Comparison of ENCODE assay signal across 8 mouse cellular contexts in genomic region chr9:31683302-31684081, GRCm38 (mm10).
DNase-seq lines count a peak whose midpoint lies in the region; ATAC-seq and TF ChIP-seq lines count a peak whose summit lies in the region.

No protein-coding gene starts in this region.

- ATAC-seq in forebrain, embryonic 15.5 days (replicated peaks): 0 out of 2 replicates have a peak, but pooled peaks have one; percentile 26
- no peak for ATAC-seq in forebrain, embryonic 12.5 days (ENCODE audit: low FRiP score)
- 0 out of 2 replicates have a peak, but pooled peaks have one; percentile 4 for ATAC-seq in intestine, postnatal 0 days

- no peaks in the 10 kb centered on the region for H3K9me3 ChIP-seq in forebrain, embryonic 15.5 days
- H3K9me3 ChIP-seq in forebrain, embryonic 12.5 days: no peaks in the 10 kb centered on the region
- no peaks in the 10 kb centered on the region for H3K9me3 ChIP-seq in intestine, postnatal 0 days (ENCODE audit: control insufficient read depth)

- H3K4me1 ChIP-seq in forebrain, embryonic 15.5 days: peaks cover 4% of the 10 kb centered on the region; the same call in 1 of the 2 replicates
- peaks cover 33% of the 10 kb centered on the region for H3K4me1 ChIP-seq in forebrain, embryonic 12.5 days
- H3K4me1 ChIP-seq in intestine, postnatal 0 days (replicated peaks; ENCODE audit: control insufficient read depth, insufficient read depth, low read length): peaks cover 2% of the 10 kb centered on the region; the same call in 1 of the 2 replicates

- H3K27ac ChIP-seq in forebrain, embryonic 15.5 days (replicated peaks): no peak overlapping the region
- H3K27ac ChIP-seq in forebrain, embryonic 12.5 days: no peak overlapping the region
- H3K27ac ChIP-seq in intestine, postnatal 0 days (ENCODE audit: low read depth, low read length): no peak overlapping the region; the same call in 1 of the 2 replicates
- H3K27ac ChIP-seq in layer of hippocampus, adult 2 months: no peak overlapping the region

- 16% methylated on average over 19 of the region's 19 CpGs for WGBS in forebrain, embryonic 15.5 days
- WGBS in forebrain, embryonic 12.5 days: 14% methylated on average over 19 of the region's 19 CpGs
- 21% methylated on average over 19 of the region's 19 CpGs for WGBS in intestine, postnatal 0 days

- H3K4me3 ChIP-seq in forebrain, embryonic 15.5 days: no peak overlapping the region
- H3K4me3 ChIP-seq in forebrain, embryonic 12.5 days (replicated peaks): no peak overlapping the region
- H3K4me3 ChIP-seq in intestine, postnatal 0 days (ENCODE audit: low read depth, low read length): no peak overlapping the region
- H3K4me3 ChIP-seq in layer of hippocampus, adult 2 months: no peak overlapping the region

- H3K4me2 ChIP-seq in forebrain, embryonic 15.5 days (replicated peaks): no peak overlapping the region
- no peak overlapping the region for H3K4me2 ChIP-seq in forebrain, embryonic 12.5 days
- peak overlapping the region; percentile 37 for H3K4me2 ChIP-seq in intestine, postnatal 0 days (replicated peaks; ENCODE audit: low read depth)

- DNase-seq in embryo, embryonic 9.5 days (ENCODE audit: extremely low spot score): peak; percentile 46
- DNase-seq in lung, postnatal 36 days: peak; percentile 71
- no peak for DNase-seq in cerebellum, postnatal 4 days (ENCODE audit: low spot score in 2 of 2)
- no peak for DNase-seq in layer of hippocampus, adult 2 months (ENCODE audit: low spot score in 2 of 2)
- DNase-seq in cerebellum, adult 9-11 months: no peak

- no peaks in the 10 kb centered on the region for H3K27me3 ChIP-seq in forebrain, embryonic 15.5 days
- H3K27me3 ChIP-seq in forebrain, embryonic 12.5 days: peaks cover 3% of the 10 kb centered on the region; the same call in 1 of the 2 replicates
- no peaks in the 10 kb centered on the region for H3K27me3 ChIP-seq in intestine, postnatal 0 days (replicated peaks; ENCODE audit: control insufficient read depth, insufficient read depth, low read length)

- H3K9ac ChIP-seq in forebrain, embryonic 15.5 days (replicated peaks): no peak overlapping the region
- H3K9ac ChIP-seq in forebrain, embryonic 12.5 days: no peak overlapping the region
- H3K9ac ChIP-seq in intestine, postnatal 0 days (ENCODE audit: low read depth, low read length): no peak overlapping the region

- no peak for TF ChIP-seq CTCF in intestine, postnatal 0 days (IDR thresholded peaks at IDR 0.05; ENCODE audit: low read depth)
- no peak for TF ChIP-seq CTCF in layer of hippocampus, adult 2 months (conservative IDR thresholded peaks at IDR 0.05)

- no peaks in the 10 kb centered on the region for H3K36me3 ChIP-seq in forebrain, embryonic 15.5 days
- no peaks in the 10 kb centered on the region for H3K36me3 ChIP-seq in forebrain, embryonic 12.5 days (replicated peaks)
- no peaks in the 10 kb centered on the region for H3K36me3 ChIP-seq in intestine, postnatal 0 days (ENCODE audit: control insufficient read depth, insufficient read depth)

Comparison
In these comparisons a context has a peak if more than half of its experiments do, and no peak if none do; other contexts are left out.
1. DNase-seq: peak in embryo, embryonic 9.5 days (single experiment) and lung, postnatal 36 days (single experiment); none in cerebellum, postnatal 4 days (0 of 2), layer of hippocampus, adult 2 months (0 of 2) and cerebellum, adult 9-11 months (single experiment).